Comparison of ENCODE assay signal across 37 mouse cellular contexts in the genomic region with DNA sequence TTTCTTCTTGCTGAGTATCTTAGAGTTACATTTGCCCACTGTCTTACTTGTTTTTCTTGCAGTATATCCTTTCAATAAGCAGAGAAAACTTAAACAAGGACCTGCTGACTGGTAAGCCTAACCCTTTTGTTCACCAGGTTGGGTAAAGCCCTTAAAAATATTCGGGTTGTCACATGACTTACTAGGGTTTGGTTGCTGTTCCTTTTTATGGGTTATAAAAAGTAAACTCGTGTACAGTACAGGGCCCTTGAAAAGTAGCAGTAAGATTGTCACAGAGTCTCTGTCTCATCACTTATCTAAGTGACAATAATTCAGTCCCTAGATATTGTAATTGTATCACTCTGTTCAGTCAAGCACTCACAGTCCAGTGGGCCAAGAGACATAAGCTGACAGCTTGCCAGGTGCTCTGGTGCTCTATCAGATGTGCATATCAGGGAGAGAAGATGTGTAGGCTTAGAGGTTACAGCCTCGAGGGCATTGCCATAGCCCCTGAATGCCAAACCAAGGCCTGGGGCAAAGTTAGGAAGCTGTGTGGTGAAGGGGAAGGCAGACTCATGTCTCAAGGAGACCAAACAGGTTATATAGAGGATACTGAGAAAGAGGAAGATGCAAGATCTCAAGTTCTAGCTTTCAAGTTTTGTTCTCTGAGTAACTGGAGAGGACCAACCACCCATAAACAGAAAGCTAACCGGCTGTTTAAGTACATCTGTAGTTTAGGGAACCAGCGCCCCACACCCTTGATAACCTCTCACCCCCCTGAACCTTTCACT. TPM values are rescaled to one million over a fixed set of nuclear protein-coding genes. Genes with fewer than 3 reads are reported as not detected.
DNase-seq lines count a peak whose midpoint lies in the region; ATAC-seq and TF ChIP-seq lines count a peak whose summit lies in the region.
"Had no signal": no experiment of that assay in that cellular context is flagged by ENCODE, and none has a peak within 500 bp of the region (broad histone marks: within the 10 kb centered on the region; RNA-seq: fewer than 3 reads in every experiment).

No protein-coding gene starts in this region.

- no peaks in the 10 kb centered on the region for H3K9me3 ChIP-seq in CH12.LX (replicated peaks; ENCODE audit: low read length)
- H3K9me3 ChIP-seq: heart, embryonic 13.5 days; hindbrain, embryonic 13.5 days; limb, embryonic 10.5 days; limb, embryonic 15.5 days; liver, embryonic 13.5 days; midbrain, embryonic 12.5 days had no signal

- TF ChIP-seq RAD21 in CH12.LX (IDR thresholded peaks at IDR 0.05; ENCODE audit: low read depth, low read length) = no peak

- peak in 1 of 2 experiments; percentile 30 for DNase-seq in spleen, adult 2 months (ENCODE audit: low read depth in 1 of 2, low spot score in 2 of 2)
- no peak for DNase-seq in spleen, postnatal 10 days (ENCODE audit: low spot score in 2 of 2)
- no peak for DNase-seq in CH12.LX (ENCODE audit: extremely low read depth)
- DNase-seq in cerebellum, adult 8-10 months = no peak
- no peak for DNase-seq in heart, postnatal 25 days (ENCODE audit: low spot score)
- no peak for DNase-seq in urinary bladder, adult 18-20 months (ENCODE audit: low spot score in 2 of 2)
- DNase-seq: adrenal gland, adult 8-10 months; cerebellum, adult 11-12 months; cerebellum, postnatal 10 days; gastrocnemius, adult 2 months; gastrocnemius, postnatal 36 days; heart, postnatal 36 days; kidney, adult 9 months; kidney, postnatal 10 days; layer of hippocampus, adult 9-11 months; liver, embryonic 13.5 days; lung, adult 18-20 months; right cerebral cortex, postnatal 4 days; thymus, postnatal 25 days had no signal

- H3K27ac ChIP-seq in spleen, adult 2 months (ENCODE audit: insufficient read depth, low read length) = peak overlapping the region; percentile 95
- H3K27ac ChIP-seq in CH12.LX (ENCODE audit: insufficient read depth, low read depth) = peak overlapping the region; percentile 18; the same call in 1 of the 2 replicates
- H3K27ac ChIP-seq: gastrocnemius, adult 2 months; heart, embryonic 13.5 days; hindbrain, embryonic 13.5 days; limb, embryonic 10.5 days; limb, embryonic 15.5 days; liver, embryonic 13.5 days; midbrain, embryonic 12.5 days had no signal

- TF ChIP-seq CTCF in spleen, adult 2 months (IDR thresholded peaks at IDR 0.05; ENCODE audit: extremely low read depth, insufficient read depth, insufficient read length, insufficient replicate concordance) = no peak
- no peak for TF ChIP-seq CTCF in CH12.LX (conservative IDR thresholded peaks at IDR 0.05 in 1 of 2, IDR thresholded peaks at IDR 0.05 in 1 of 2; ENCODE audit: low read depth in 2 of 2, low read length in 2 of 2)

- peaks cover 1% of the 10 kb centered on the region; the same call in 1 of the 2 replicates for H3K36me3 ChIP-seq in spleen, adult 2 months (ENCODE audit: control insufficient read depth, insufficient read depth, low read length)
- peaks cover 0 to 18% of the 10 kb centered on the region in 2 experiments for H3K36me3 ChIP-seq in CH12.LX (replicated peaks in 1 of 2; ENCODE audit: control insufficient read depth in 1 of 2, insufficient read depth in 1 of 2, low read length in 1 of 2)
- H3K36me3 ChIP-seq: heart, embryonic 13.5 days; hindbrain, embryonic 13.5 days; limb, embryonic 10.5 days; limb, embryonic 15.5 days; liver, embryonic 13.5 days; midbrain, embryonic 12.5 days had no signal

- 15% methylated on average over 5 of the region's 5 CpGs for WGBS in spleen, adult 2 months

- H3K27me3 ChIP-seq in spleen, adult 2 months (ENCODE audit: control insufficient read depth, insufficient read depth, low read length) = no peaks in the 10 kb centered on the region
- H3K27me3 ChIP-seq in CH12.LX (replicated peaks) = no peaks in the 10 kb centered on the region
- H3K27me3 ChIP-seq: heart, embryonic 13.5 days; hindbrain, embryonic 13.5 days; limb, embryonic 15.5 days; liver, embryonic 13.5 days had no signal

- no peaks in the 10 kb centered on the region for H3K79me2 ChIP-seq in CH12.LX (replicated peaks; ENCODE audit: control insufficient read depth, extremely low read depth, insufficient read depth, poor library complexity, severe bottlenecking)

- TF ChIP-seq EP300 in CH12.LX (IDR thresholded peaks at IDR 0.05; ENCODE audit: low read length) = no peak

- no peak overlapping the region for H3K4me3 ChIP-seq in spleen, adult 2 months (ENCODE audit: extremely low read depth, insufficient read depth, insufficient read length)
- H3K4me3 ChIP-seq in CH12.LX (replicated peaks in 1 of 3; ENCODE audit: low read depth in 2 of 3, low read length in 2 of 3, poor library complexity in 1 of 3) = no peak overlapping the region
- H3K4me3 ChIP-seq: erythroblast, embryonic 14.5 days; gastrocnemius, adult 2 months; heart, embryonic 13.5 days; hindbrain, embryonic 13.5 days; limb, embryonic 10.5 days; limb, embryonic 15.5 days; liver, embryonic 13.5 days; midbrain, embryonic 12.5 days had no signal

- peak; percentile 36 for ATAC-seq in granulocyte monocyte progenitor cell, adult 5-6 weeks (replicated peaks; ENCODE audit: poor library complexity, severe bottlenecking)
- ATAC-seq in neutrophil, adult 5-6 weeks (ENCODE audit: extremely low read depth, insufficient number of reproducible peaks, low FRiP score, poor library complexity, severe bottlenecking) = peak; percentile 57
- ATAC-seq: forebrain, embryonic 16.5 days; intestine, postnatal 0 days; lung, postnatal 0 days had no signal

- 0 out of 2 replicates have a peak overlapping the region, but pooled peaks have one; percentile 21 for H3K4me2 ChIP-seq in CH12.LX (ENCODE audit: insufficient read depth, low read depth, poor library complexity, severe bottlenecking)
- H3K4me2 ChIP-seq: heart, embryonic 13.5 days; hindbrain, embryonic 13.5 days; limb, embryonic 15.5 days; liver, embryonic 13.5 days; midbrain, embryonic 12.5 days had no signal

- intact Hi-C loops in heart, postnatal 25 days (cut with DNase I) = no loop called here

- in situ Hi-C loops in CH12.LX (cut with MboI; ENCODE audit: low pct_ligation_motif_present, low pct_unique_long_range_greater_than_20kb, low sequenced_read_pairs) = no loop called here

- H3K4me1 ChIP-seq in spleen, adult 2 months (ENCODE audit: control insufficient read depth, insufficient read depth, insufficient read length) = peaks cover 39% of the 10 kb centered on the region
- peaks cover 33 to 89% of the 10 kb centered on the region in 2 experiments for H3K4me1 ChIP-seq in CH12.LX (ENCODE audit: control insufficient read depth in 1 of 2, insufficient read depth in 2 of 2)
- H3K4me1 ChIP-seq: heart, embryonic 13.5 days; hindbrain, embryonic 13.5 days; limb, embryonic 10.5 days; limb, embryonic 15.5 days; midbrain, embryonic 12.5 days had no signal

- no peak overlapping the region for H3K9ac ChIP-seq in CH12.LX (ENCODE audit: insufficient read depth, low read depth)
- H3K9ac ChIP-seq: heart, embryonic 13.5 days; hindbrain, embryonic 13.5 days; limb, embryonic 15.5 days; liver, embryonic 13.5 days; midbrain, embryonic 12.5 days had no signal

- dilution Hi-C loops in CH12.LX (cut with MboI; ENCODE audit: extremely low pct_ligation_motif_present, extremely low pct_unique_long_range_greater_than_20kb, low sequenced_read_pairs) = no loop called here

- no peak for TF ChIP-seq POLR2A in spleen, adult 2 months (IDR thresholded peaks at IDR 0.05; ENCODE audit: low read depth, low read length)
- no peak for TF ChIP-seq POLR2A in CH12.LX (IDR thresholded peaks at IDR 0.05; ENCODE audit: low read depth, low read length)

RNA-seq across cellular contexts. Expression of gene Fh1, which starts 18.2 kb away (rescaled TPM):
- 11.1 and 11.2 TPM in 2 replicates for polyA plus RNA-seq in spleen, adult 2 months (2012; rRNA removed)
- total RNA-seq in CH12.LX (2012; rRNA removed) (100 and 104 TPM in 2 replicates), CH12.LX (2014; rRNA removed) (113 and 120 TPM in 2 replicates)
- polyA plus RNA-seq in CH12.LX (2012; ENCODE audit: insufficient read length, low read depth) = 122 and 175 TPM in 2 replicates
- 89.5 and 119 TPM in 2 replicates for total RNA-seq in granulocyte monocyte progenitor cell, adult 5-6 weeks (2014; fragmentation: Nextera tagmentation)
- 154 and 156 TPM in 2 replicates for total RNA-seq in granulocyte monocyte progenitor cell, adult 5-6 weeks (2017)
- 54.9 and 73.8 TPM in 2 replicates for total RNA-seq in neutrophil, adult 5-6 weeks (2017)
- 100 to 1,000 TPM; 615 to 625 TPM for total RNA-seq in heart, postnatal 25 days (2021)

RNA-seq across cellular contexts. Expression of gene Kmo, which starts 23.5 kb away (rescaled TPM):
- 11.1 and 11.8 TPM in 2 replicates for polyA plus RNA-seq in spleen, adult 2 months (2012; rRNA removed)
- total RNA-seq in CH12.LX (2012; rRNA removed) (9.7 and 13.2 TPM in 2 replicates), CH12.LX (2014; rRNA removed) (49.2 and 50.6 TPM in 2 replicates)
- polyA plus RNA-seq in CH12.LX (2012; ENCODE audit: insufficient read length, low read depth) = 42.5 and 48.1 TPM in 2 replicates
- 3.9 and 9.0 TPM in 2 replicates for total RNA-seq in granulocyte monocyte progenitor cell, adult 5-6 weeks (2014; fragmentation: Nextera tagmentation)
- 2.5 and 7.7 TPM in 2 replicates for total RNA-seq in granulocyte monocyte progenitor cell, adult 5-6 weeks (2017)
- total RNA-seq in neutrophil, adult 5-6 weeks (2017) = 108 and 110 TPM in 2 replicates
- under 1 TPM; 0.45 to 0.47 TPM for total RNA-seq in heart, postnatal 25 days (2021)
- total RNA-seq: ES-E14; left cerebral cortex, postnatal 10 days had no signal
- polyA plus RNA-seq: erythroblast, embryonic 14.5 days; forebrain, embryonic 16.5 days; limb, embryonic 10.5 days; neural tube, embryonic 14.5 days had no signal

RNA-seq across cellular contexts. Expression of gene Opn3, which starts 48.9 kb away (rescaled TPM):
- 1.4 and 2.8 TPM in 2 replicates for polyA plus RNA-seq in spleen, adult 2 months (2012; rRNA removed)
- total RNA-seq in CH12.LX (2012; rRNA removed) (0.76 and 0.89 TPM in 2 replicates), CH12.LX (2014; rRNA removed) (1.5 and 1.6 TPM in 2 replicates)
- polyA plus RNA-seq in CH12.LX (2012; ENCODE audit: insufficient read length, low read depth) = 2.6 and 2.9 TPM in 2 replicates
- 0.13 and 1.3 TPM in 2 replicates for total RNA-seq in granulocyte monocyte progenitor cell, adult 5-6 weeks (2014; fragmentation: Nextera tagmentation)
- 0.39 and 0.82 TPM in 2 replicates for total RNA-seq in granulocyte monocyte progenitor cell, adult 5-6 weeks (2017)
- 0.86 and 1.6 TPM in 2 replicates for total RNA-seq in neutrophil, adult 5-6 weeks (2017)
- 1 to 10 TPM; 8.5 to 8.9 TPM for total RNA-seq in heart, postnatal 25 days (2021)
- polyA plus RNA-seq: erythroblast, embryonic 14.5 days had no signal

RNA-seq across cellular contexts. Expression of gene Chml, which starts 49.0 kb away (rescaled TPM):
- 4.6 and 16.3 TPM in 2 replicates for polyA plus RNA-seq in spleen, adult 2 months (2012; rRNA removed)
- total RNA-seq in CH12.LX (2012; rRNA removed) (3.3 and 4.1 TPM in 2 replicates), CH12.LX (2014; rRNA removed) (6.0 and 6.7 TPM in 2 replicates)
- 2.7 and 3.1 TPM in 2 replicates for polyA plus RNA-seq in CH12.LX (2012; ENCODE audit: insufficient read length, low read depth)
- 8.9 and 13.5 TPM in 2 replicates for total RNA-seq in granulocyte monocyte progenitor cell, adult 5-6 weeks (2014; fragmentation: Nextera tagmentation)
- total RNA-seq in granulocyte monocyte progenitor cell, adult 5-6 weeks (2017) = 13.8 and 14.5 TPM in 2 replicates
- total RNA-seq in neutrophil, adult 5-6 weeks (2017) = 12.6 and 13.9 TPM in 2 replicates
- 10 to 100 TPM; 10.9 to 13.6 TPM for total RNA-seq in heart, postnatal 25 days (2021)

RNA-seq across cellular contexts. Expression of gene Wdr64, which starts 54.7 kb away (rescaled TPM):
- not detected in 2 replicates for polyA plus RNA-seq in spleen, adult 2 months (2012; rRNA removed)
- total RNA-seq in CH12.LX (2012; rRNA removed) (not detected in 2 replicates), CH12.LX (2014; rRNA removed) (not detected in 2 replicates)
- polyA plus RNA-seq in CH12.LX (2012; ENCODE audit: insufficient read length, low read depth) = not detected in 2 replicates
- not detected in 2 replicates for total RNA-seq in granulocyte monocyte progenitor cell, adult 5-6 weeks (2014; fragmentation: Nextera tagmentation)
- total RNA-seq in granulocyte monocyte progenitor cell, adult 5-6 weeks (2017) = not detected in 2 replicates
- not detected in 2 replicates for total RNA-seq in neutrophil, adult 5-6 weeks (2017)
- total RNA-seq in heart, postnatal 25 days (2021) = not detected
- total RNA-seq: adrenal gland, adult 8-10 months; gastrocnemius, adult 2 months; gastrocnemius, postnatal 36 days; heart, adult 8-10 months; heart, postnatal 36 days; left cerebral cortex, postnatal 10 days had no signal
- polyA plus RNA-seq: embryonic facial prominence, embryonic 14.5 days; erythroblast, embryonic 14.5 days; forebrain, embryonic 11.5 days; forebrain, embryonic 16.5 days; heart, embryonic 13.5 days; hindbrain, embryonic 13.5 days; intestine, postnatal 0 days; large intestine, adult 2 months; limb, embryonic 10.5 days; limb, embryonic 15.5 days; liver, embryonic 13.5 days; lung, postnatal 0 days; midbrain, embryonic 12.5 days; neural tube, embryonic 14.5 days had no signal
